Mouse (Mus musculus) heart, embryonic 14.5 days (tissue): Measurements from ENCODE around the gene C8g. TPM values are rescaled to one million over a fixed set of nuclear protein-coding genes. Genes with fewer than 3 reads are reported as not detected.

Experiments used
- ATAC-seq: fragments of 200-750 bp; cut with Nextera tagmentation; 2 replicates; pipeline ENCODE4 v1.8.0; 2017; ENCODE audit warnings: low read depth, moderate TSS enrichment; ENCODE audit not compliant: insufficient number of reproducible peaks, insufficient read depth, low FRiP score
- H3K27ac ChIP-seq, 2 experiments: fragments of 200-500 bp in 1 of 2; fragments of 300-500 bp in 1 of 2; sonication (generic) in 1 of 2; replicated peaks in 1 of 2; 2 replicates each; pipeline ENCODE4 v1.5.1; 2012 to 2014; ENCODE audit warnings: low read depth in 2 of 2, low read length in 2 of 2, control low read depth in 1 of 2, mild to moderate bottlenecking in 1 of 2, mixed read lengths in 1 of 2; ENCODE audit not compliant: control insufficient read depth in 1 of 2, insufficient read depth in 1 of 2
- H3K27me3 ChIP-seq: fragments of 300-500 bp; sonication (generic); 2 replicates; pipeline ENCODE4 v1.6.1; 2014; ENCODE audit warnings: mild to moderate bottlenecking, low read length, control low read depth; ENCODE audit not compliant: control insufficient read depth, insufficient read depth
- H3K36me3 ChIP-seq: fragments of 300-500 bp; sonication (generic); 2 replicates; pipeline ENCODE4 v1.6.1; 2014; ENCODE audit warnings: mild to moderate bottlenecking, control low read depth, low read length, mixed read lengths; ENCODE audit not compliant: control insufficient read depth, insufficient read depth
- H3K4me1 ChIP-seq, 2 experiments: fragments of 200-500 bp in 1 of 2; fragments of 300-500 bp in 1 of 2; sonication (generic) in 1 of 2; 2 replicates each; pipeline ENCODE4 v1.6.1; 2012 to 2014; ENCODE audit warnings: low read length in 2 of 2, control low read depth in 1 of 2, mixed read lengths in 1 of 2; ENCODE audit not compliant: control insufficient read depth in 2 of 2, insufficient read depth in 2 of 2
- H3K4me2 ChIP-seq: fragments of 300-500 bp; sonication (generic); 2 replicates; pipeline ENCODE4 v1.6.1; 2014; ENCODE audit warnings: mild to moderate bottlenecking, low read length
- H3K4me3 ChIP-seq, 2 experiments: fragments of 200-500 bp in 1 of 2; fragments of 300-500 bp in 1 of 2; sonication (generic) in 1 of 2; 2 replicates each; pipeline ENCODE4 v1.5.1; 2012 to 2014; ENCODE audit warnings: low read length in 2 of 2, mild to moderate bottlenecking in 2 of 2, control low read depth in 1 of 2, low read depth in 1 of 2, moderate library complexity in 1 of 2; ENCODE audit not compliant: control insufficient read depth in 1 of 2, insufficient read depth in 1 of 2
- H3K9ac ChIP-seq: fragments of 300-500 bp; sonication (generic); 2 replicates; pipeline ENCODE4 v1.6.1; 2014; ENCODE audit warnings: mild to moderate bottlenecking, low read length
- H3K9me3 ChIP-seq: fragments of 300-500 bp; sonication (generic); 2 replicates; pipeline ENCODE4 v1.6.1; 2016; ENCODE audit warnings: low read length, control low read depth; ENCODE audit not compliant: control insufficient read depth
- WGBS: fragments of 180-500 bp; shearing (Covaris S2); extraction: QIAGEN DNeasy Blood & Tissue Kit; methylation state at CpG from one replicate; pipeline ENCODE4 v1.1.7; 2014; 5-methylcytosine and 5-hydroxymethylcytosine counted together
- polyA plus RNA-seq: library from polyadenylated mRNA; unstranded; fragments of >200 nt; fragmentation: Nextera tagmentation; extraction: Ambion mirVana; gene quantifications from 2 replicates; pipeline ENCODE4 v1.2.1, GENCODE M21; 2014

The C8g gene
- polyA plus RNA-seq, 1 experiment from 2014 or later = 4.9 TPM

DNA sequence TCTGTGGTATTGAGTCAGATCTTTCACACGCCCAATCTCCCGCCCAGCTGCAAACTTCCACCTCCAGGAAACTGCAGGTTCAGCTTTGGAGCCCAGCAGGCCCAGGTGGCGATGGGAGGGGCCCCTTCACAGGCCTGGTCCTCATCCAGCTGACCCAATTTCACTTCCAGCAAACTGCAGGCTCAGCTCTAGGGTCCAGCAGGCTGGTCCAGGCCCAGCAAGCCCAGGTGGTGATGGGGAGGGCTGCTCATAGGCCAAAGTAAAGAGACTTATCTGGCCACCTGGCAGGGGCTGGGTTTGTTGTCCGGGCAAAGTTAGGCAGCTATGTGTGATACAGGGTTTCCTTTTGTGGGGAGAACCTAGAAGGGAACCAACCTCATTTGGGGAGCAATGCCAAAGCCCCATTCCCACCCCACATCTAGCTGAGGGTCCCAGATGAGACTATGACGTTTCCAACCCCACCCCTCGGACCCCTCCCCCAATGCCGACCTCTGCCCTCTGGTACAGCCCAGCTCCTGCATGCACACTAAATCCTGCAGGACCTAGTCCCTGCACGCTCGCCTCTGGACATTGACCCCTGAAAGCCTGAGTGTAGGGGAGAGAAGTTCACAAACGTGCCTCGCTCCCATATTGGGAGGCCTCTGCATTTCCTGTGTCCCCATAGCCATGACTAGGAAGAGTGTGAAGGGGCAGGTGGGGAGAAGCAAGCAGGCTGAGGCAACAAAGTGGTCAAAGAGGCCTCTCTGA lies 16.4 kb downstream of the C8g start:
- WGBS = 64% methylated on average over 11 of the region's 11 CpGs
- no peak for ATAC-seq
- no peaks in the 10 kb centered on the region for H3K27me3 ChIP-seq
- H3K9me3 ChIP-seq = no peaks in the 10 kb centered on the region
- no peaks in the 10 kb centered on the region for H3K4me1 ChIP-seq
- H3K4me2 ChIP-seq = no peak overlapping the region
- no peaks in the 10 kb centered on the region for H3K36me3 ChIP-seq
- no peak overlapping the region for H3K9ac ChIP-seq
- no peak overlapping the region for H3K4me3 ChIP-seq
- H3K27ac ChIP-seq = no peak overlapping the region

DNA sequence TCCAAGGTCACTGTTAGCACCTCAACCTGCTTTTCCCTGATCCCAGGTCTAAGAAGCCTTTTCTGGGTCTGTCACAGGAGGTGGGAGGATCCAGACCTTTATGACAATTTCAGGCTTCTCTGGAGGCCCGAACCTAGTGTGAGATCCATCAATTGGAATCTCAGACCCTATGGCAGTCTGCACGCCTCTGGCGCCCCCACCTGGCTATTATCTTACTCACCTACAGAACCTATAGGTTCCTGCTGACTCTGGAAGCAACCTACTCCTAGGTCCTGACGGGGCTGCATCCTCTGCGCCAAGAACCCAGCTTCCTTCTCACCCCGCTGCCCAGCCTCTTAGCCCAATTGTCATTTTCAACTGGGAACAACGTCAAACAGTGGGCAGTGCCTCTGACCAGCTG lies 18.6 kb downstream of the C8g start:
- ATAC-seq = no peak
- H3K4me3 ChIP-seq = no peak overlapping the region
- H3K27me3 ChIP-seq = no peaks in the 10 kb centered on the region
- H3K4me2 ChIP-seq = no peak overlapping the region
- H3K9me3 ChIP-seq = no peaks in the 10 kb centered on the region
- H3K4me1 ChIP-seq = no peaks in the 10 kb centered on the region
- no peak overlapping the region for H3K27ac ChIP-seq
- no peak overlapping the region for H3K9ac ChIP-seq
- no peaks in the 10 kb centered on the region for H3K36me3 ChIP-seq
- 19% methylated on average over 7 of the region's 7 CpGs for WGBS

DNA sequence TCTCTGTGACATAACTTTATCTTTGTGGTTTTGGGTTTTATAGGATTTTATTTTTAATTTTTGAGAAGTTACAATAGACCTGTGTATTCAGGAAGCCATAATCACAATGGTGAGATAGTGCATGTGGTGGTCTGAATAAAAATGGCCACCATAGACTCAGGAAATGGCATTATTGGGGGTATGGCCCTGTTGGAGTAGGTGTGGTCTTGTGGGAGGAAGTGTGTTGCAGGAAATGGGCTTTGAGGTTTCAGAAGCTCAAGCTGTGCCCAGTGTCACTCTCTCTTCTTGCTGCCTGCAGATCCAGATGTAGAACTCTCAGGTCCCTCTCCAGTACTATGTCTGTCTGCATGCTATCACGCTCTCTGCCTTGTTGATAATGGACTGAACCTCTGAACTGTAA lies 21.0 kb downstream of the C8g start:
- H3K36me3 ChIP-seq = no peaks in the 10 kb centered on the region
- 83% methylated on average over 1 of the region's 1 CpGs for WGBS

DNA sequence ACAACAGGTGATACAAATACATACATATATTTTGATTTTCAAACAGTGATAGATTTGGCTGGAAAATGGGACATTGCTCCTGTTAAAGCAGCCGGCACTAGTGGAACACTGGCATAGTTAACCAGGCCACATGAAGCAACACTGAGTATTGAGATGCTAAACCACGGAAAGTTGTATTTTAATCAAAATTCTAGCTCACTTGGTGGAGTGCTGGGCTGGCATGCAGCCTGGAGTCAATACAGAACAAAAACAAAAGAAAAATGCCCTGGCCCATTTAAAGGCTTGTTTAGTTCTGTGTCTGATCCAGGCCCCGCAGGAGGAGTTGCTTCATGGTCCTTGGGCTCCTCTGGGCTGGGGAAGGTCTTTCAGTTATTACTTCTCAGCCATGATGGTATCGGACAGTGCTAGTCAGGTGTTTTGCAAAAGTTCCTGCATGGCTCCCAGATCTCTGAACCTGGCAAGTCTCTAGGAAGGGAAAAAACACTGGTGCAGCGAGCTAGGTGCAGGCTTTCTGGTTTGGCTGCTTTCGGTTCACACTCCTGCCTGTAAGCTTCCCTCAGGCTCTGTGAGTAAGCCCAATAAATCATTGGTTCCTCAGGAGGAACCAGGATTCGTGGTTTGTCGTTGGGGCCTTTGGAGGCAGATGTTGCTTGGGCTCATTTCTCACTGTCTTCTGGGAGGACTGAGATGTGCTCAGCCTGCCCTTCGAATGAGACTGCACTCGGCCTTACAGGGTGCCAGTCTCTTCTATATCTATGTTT lies 21.8 kb downstream of the C8g start:
- H3K9ac ChIP-seq = no peak overlapping the region
- WGBS = 67% methylated on average over 10 of the region's 10 CpGs
- H3K27ac ChIP-seq = no peak overlapping the region
- no peak overlapping the region for H3K4me3 ChIP-seq
- H3K27me3 ChIP-seq = no peaks in the 10 kb centered on the region
- no peaks in the 10 kb centered on the region for H3K36me3 ChIP-seq
- H3K9me3 ChIP-seq = no peaks in the 10 kb centered on the region
- no peaks in the 10 kb centered on the region for H3K4me1 ChIP-seq
- H3K4me2 ChIP-seq = no peak overlapping the region
- ATAC-seq = no peak

More for the DNA sequence above, 21.0 kb downstream of the C8g start:
- Histone ChIP-seq H3K27ac (no peak overlapping the region), H3K27me3 (no peaks in the 10 kb centered on the region), H3K9ac (no peak overlapping the region), H3K4me2 (no peak overlapping the region), H3K4me1 (no peaks in the 10 kb centered on the region), H3K9me3 (no peaks in the 10 kb centered on the region), H3K4me3 (no peak overlapping the region)
- ATAC-seq = no peak

DNA sequence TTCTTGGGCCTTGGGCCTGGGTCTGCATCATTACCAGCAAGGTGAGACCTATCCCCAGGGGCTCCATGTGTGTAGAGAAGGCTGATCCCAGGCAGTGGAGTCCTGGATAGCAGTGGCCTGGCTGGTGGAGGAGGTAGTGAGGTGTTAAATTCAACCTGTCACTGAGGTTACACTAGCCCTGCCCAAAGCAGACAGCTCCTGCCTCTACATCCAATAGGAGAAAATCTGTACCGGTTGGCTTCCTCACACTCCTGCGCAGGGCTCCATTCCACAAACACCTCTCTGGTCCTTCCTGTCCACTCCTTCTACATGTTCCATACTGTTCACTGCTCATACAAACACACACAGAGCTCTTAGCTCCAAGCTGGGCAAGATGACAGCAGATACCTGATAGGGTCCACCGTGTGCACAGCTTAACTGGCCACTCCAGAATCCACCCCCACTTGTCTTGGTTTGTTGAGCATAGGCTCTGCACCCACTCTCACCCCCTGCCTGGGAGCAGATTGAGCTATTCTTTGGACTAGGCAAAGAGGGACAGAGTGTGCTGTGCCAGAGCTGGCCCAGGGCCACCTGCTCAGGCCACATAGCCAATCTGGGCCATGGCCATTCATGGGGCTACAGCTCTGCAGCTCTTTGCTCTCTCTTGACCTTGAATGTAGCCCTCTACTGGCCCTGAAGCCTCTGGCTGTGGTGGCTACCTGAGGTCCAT lies 23.4 kb downstream of the C8g start:
- no peak for ATAC-seq
- H3K4me2 ChIP-seq = no peak overlapping the region
- H3K9me3 ChIP-seq = no peaks in the 10 kb centered on the region
- no peak overlapping the region for H3K27ac ChIP-seq
- WGBS = 84% methylated on average over 3 of the region's 3 CpGs
- no peaks in the 10 kb centered on the region for H3K27me3 ChIP-seq
- H3K4me3 ChIP-seq = no peak overlapping the region
- no peaks in the 10 kb centered on the region for H3K36me3 ChIP-seq
- no peak overlapping the region for H3K9ac ChIP-seq
- no peaks in the 10 kb centered on the region; a peak in 1 of 4 replicates for H3K4me1 ChIP-seq

DNA sequence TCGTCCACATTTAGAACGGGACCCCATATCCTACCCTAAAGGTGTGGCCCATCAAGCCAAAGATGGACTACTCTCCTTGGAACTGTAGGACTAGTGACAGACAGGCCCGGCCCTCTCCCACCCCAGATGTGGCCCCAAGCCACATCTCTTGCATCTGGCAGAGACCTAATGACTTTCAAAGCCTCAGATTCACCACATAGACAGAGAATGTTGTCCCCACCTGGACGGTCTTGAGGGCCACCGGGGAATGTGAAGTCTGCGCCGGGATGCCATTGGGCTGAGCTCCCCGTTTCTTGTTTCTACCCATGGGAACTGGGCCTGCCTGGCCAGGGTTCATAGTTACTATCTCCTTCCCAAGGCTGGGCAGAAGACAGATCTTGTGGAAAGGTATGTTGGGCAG lies 24.0 kb downstream of the C8g start:
- H3K4me2 ChIP-seq = no peak overlapping the region
- no peak overlapping the region for H3K9ac ChIP-seq
- ATAC-seq = no peak
- no peaks in the 10 kb centered on the region for H3K27me3 ChIP-seq
- no peak overlapping the region for H3K27ac ChIP-seq
- H3K36me3 ChIP-seq = no peaks in the 10 kb centered on the region
- 85% methylated on average over 8 of the region's 8 CpGs for WGBS
- no peak overlapping the region for H3K4me3 ChIP-seq
- H3K4me1 ChIP-seq = no peaks in the 10 kb centered on the region; a peak in 1 of 4 replicates
- no peaks in the 10 kb centered on the region for H3K9me3 ChIP-seq

DNA sequence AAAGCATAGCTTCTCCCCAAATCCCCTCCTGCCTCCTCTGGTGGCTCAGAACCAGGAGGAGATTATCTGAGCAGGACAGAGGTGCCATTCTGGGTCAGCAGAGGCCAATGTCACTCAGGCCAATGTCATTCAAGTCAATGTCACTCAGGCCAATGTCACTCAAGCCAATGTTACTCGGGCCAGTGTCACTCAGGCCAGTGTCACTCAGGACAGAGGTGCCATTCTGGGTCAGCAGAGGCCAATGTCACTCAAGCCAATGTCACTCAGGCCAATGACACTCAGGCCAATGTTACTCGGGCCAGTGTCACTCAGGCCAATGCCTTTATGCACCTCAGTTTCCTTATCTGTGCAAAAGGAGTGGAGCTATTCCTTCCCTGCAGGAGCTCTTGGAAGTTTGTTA lies 29.0 kb downstream of the C8g start:
- H3K27ac ChIP-seq = no peak overlapping the region
- no peak for ATAC-seq
- no peak overlapping the region for H3K4me2 ChIP-seq
- no peaks in the 10 kb centered on the region for H3K36me3 ChIP-seq
- WGBS = 64% methylated on average over 2 of the region's 2 CpGs
- no peak overlapping the region for H3K4me3 ChIP-seq
- H3K9ac ChIP-seq = no peak overlapping the region
- H3K9me3 ChIP-seq = no peaks in the 10 kb centered on the region
- no peaks in the 10 kb centered on the region for H3K27me3 ChIP-seq
- H3K4me1 ChIP-seq = peaks cover 26 to 29% of the 10 kb centered on the region in 2 experiments
